Mouse (Mus musculus): ENCODE data around the gene Magea6. TPM values are rescaled to one million over a fixed set of nuclear protein-coding genes. Genes with fewer than 3 reads are reported as not detected.
"Not testable (repeated sequence)": the region's sequence is repeated elsewhere in the genome, so short reads cannot be mapped to it uniquely, and the experiment has no call there.

Magea6 gene
- not detected for total RNA-seq (2021)
- long read RNA-seq, experiment 1: 0 reads
- long read RNA-seq, experiment 2: 0 reads

- DNase-seq: not testable (repeated sequence)
Observed at GRCm38 (mm10) chrX:154935887-154936286, at the start of gene Magea6. Gene Magea6 (minus strand): TSS chrX:154935987.

GRCm38 (mm10) chrX:154949405-154949804, 13.6 kb upstream of the Magea6 start, which contains the start of gene Magea3:
Gene Magea3 (minus strand): TSS chrX:154949505.
- DNase-seq: not testable (repeated sequence)

- DNase-seq: not testable (repeated sequence)
Observed at GRCm38 (mm10) chrX:154890167-154890566, 45.6 kb downstream of the Magea6 start, which contains the start of gene Cldn34b1. Gene Cldn34b1 (minus strand): TSS chrX:154890267.

Other genes starting within 250 kb of the Magea6 start
- not detected for gene Cldn34b1, start 45.7 kb downstream of the Magea6 start, total RNA-seq (2021)
- gene Magea3, start 13.5 kb upstream of the Magea6 start, total RNA-seq (2021): not detected
- gene Magea8, start 59.9 kb upstream of the Magea6 start, total RNA-seq (2021): not detected
- gene Magea5, start 127.2 kb upstream of the Magea6 start, total RNA-seq (2021): not detected
- not detected for gene Magea1, start 153.8 kb upstream of the Magea6 start, total RNA-seq (2021)
- gene Magea2, start 157.7 kb upstream of the Magea6 start, total RNA-seq (2021): not detected
- not detected for gene Cldn34b2, start 192.4 kb upstream of the Magea6 start, total RNA-seq (2021)

All from heart, adult 18-20 months (tissue).